Mouse (Mus musculus) forelimb bud, embryonic 11.5 days (tissue): ENCODE measurements around the gene Eif3c.

Source experiments
- DNase-seq: peaks from one replicate; pipeline ENCODE4 v3.0.0-alpha.2; 2012; ENCODE audit warnings: low read depth, low spot score

Gene Eif3c

GRCm38 (mm10) chr7:126566094-126566765 is at the start of gene Eif3c:
Gene Eif3c, minus strand, starts transcription at chr7:126566411.
- peak; percentile 90 for DNase-seq

- DNase-seq: no peak
Measured at GRCm38 (mm10) chr7:126612736-126613135, 46.5 kb upstream of the Eif3c start.

- no peak for DNase-seq
Measured at GRCm38 (mm10) chr7:126607796-126608195, 41.6 kb upstream of the Eif3c start.

- DNase-seq: no peak
Measured at GRCm38 (mm10) chr7:126607064-126607463, 40.9 kb upstream of the Eif3c start.

GRCm38 (mm10) chr7:126606611-126607010 is 40.4 kb upstream of the Eif3c start:
- no peak for DNase-seq

- DNase-seq: no peak
Measured at GRCm38 (mm10) chr7:126602650-126603049, 36.4 kb upstream of the Eif3c start.

- no peak for DNase-seq
Measured at GRCm38 (mm10) chr7:126601896-126602295, 35.7 kb upstream of the Eif3c start.

- no peak for DNase-seq
Measured at GRCm38 (mm10) chr7:126598919-126599318, 32.7 kb upstream of the Eif3c start.

GRCm38 (mm10) chr7:126596414-126596813 is 30.2 kb upstream of the Eif3c start:
- no peak for DNase-seq

- DNase-seq: no peak
Measured at GRCm38 (mm10) chr7:126595890-126596289, 29.7 kb upstream of the Eif3c start.

- DNase-seq: no peak
Measured at GRCm38 (mm10) chr7:126594862-126595561, 28.8 kb upstream of the Eif3c start, which contains the start of gene Il27. Gene Il27, minus strand, starts transcription at chr7:126594941.

GRCm38 (mm10) chr7:126587779-126588178 is 21.6 kb upstream of the Eif3c start:
- peak; percentile 68 for DNase-seq

GRCm38 (mm10) chr7:126586839-126587238 is 20.6 kb upstream of the Eif3c start:
- DNase-seq: no peak

- DNase-seq: no peak
Measured at GRCm38 (mm10) chr7:126585717-126586116, 19.5 kb upstream of the Eif3c start, which contains the start of gene Cln3. Gene Cln3, minus strand, starts transcription at chr7:126585817.

GRCm38 (mm10) chr7:126584506-126584977 is 18.3 kb upstream of the Eif3c start, which contains the start of gene Apobr:
Gene Apobr, plus strand, starts transcription at chr7:126584942.
- DNase-seq: no peak

- DNase-seq: no peak
Measured at GRCm38 (mm10) chr7:126583761-126584160, 17.6 kb upstream of the Eif3c start.

GRCm38 (mm10) chr7:126583251-126583709 is 17.1 kb upstream of the Eif3c start:
- peak; percentile 92 for DNase-seq

- peak; percentile 20 for DNase-seq
Measured at GRCm38 (mm10) chr7:126582759-126583158, 16.5 kb upstream of the Eif3c start.

GRCm38 (mm10) chr7:126581661-126582060 is 15.4 kb upstream of the Eif3c start:
- no peak for DNase-seq

- peak; percentile 14 for DNase-seq
Measured at GRCm38 (mm10) chr7:126579172-126579571, 13.0 kb upstream of the Eif3c start.

- DNase-seq: peak; percentile 70
Measured at GRCm38 (mm10) chr7:126576946-126577345, 10.7 kb upstream of the Eif3c start.

- peak; percentile 33 for DNase-seq
Measured at GRCm38 (mm10) chr7:126565693-126566092, 518 bp downstream of the Eif3c start.

GRCm38 (mm10) chr7:126556635-126557034 is 9.6 kb downstream of the Eif3c start:
- DNase-seq: no peak
